Mouse (Mus musculus): ENCODE measurements at regions not wholly inside any gene's neighbourhood (a gene's known extent, or its start where the extent isn't known, plus 50 kb on each side); places are given as distances from the start of the nearest gene placed in this dataset.

DNA sequence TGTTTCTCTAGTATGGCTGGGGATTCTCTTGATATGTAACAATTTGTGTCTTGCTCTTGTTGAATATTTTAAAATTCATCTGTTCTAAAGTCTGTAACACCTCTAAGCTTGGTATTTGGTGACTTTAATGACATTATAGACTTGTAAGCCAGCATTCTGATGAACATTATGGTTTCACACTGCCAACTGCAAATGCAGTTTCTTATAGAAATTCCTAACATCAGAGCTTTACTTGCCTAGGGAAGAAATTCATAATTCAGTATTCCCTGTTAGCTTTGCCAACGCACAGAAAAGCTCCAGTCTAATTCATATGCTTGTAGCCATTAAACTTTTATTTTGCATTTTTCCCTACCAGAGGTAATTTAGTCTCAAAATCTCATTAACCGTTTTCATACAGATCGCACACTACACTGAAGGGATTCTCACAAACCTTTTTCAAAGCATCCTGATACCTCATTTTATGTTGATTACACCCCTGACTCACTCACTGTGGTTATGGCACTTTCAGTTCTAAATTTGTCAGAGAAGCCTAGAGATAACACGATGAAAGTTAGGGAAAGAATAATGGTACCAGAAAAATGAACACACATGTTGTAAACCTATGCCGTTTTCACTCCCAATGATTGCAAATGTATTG lies 131.3 kb downstream of the Tmem168 start:
- TF ChIP-seq CTCF (conservative IDR thresholded peaks at IDR 0.05; ENCODE audit: low read length) (no peak), POU5F1 (IDR thresholded peaks at IDR 0.05; ENCODE audit: borderline replicate concordance, low read length) (no peak)
